Mouse (Mus musculus): ENCODE results near the gene Ppl.

Gene Ppl

DNA sequence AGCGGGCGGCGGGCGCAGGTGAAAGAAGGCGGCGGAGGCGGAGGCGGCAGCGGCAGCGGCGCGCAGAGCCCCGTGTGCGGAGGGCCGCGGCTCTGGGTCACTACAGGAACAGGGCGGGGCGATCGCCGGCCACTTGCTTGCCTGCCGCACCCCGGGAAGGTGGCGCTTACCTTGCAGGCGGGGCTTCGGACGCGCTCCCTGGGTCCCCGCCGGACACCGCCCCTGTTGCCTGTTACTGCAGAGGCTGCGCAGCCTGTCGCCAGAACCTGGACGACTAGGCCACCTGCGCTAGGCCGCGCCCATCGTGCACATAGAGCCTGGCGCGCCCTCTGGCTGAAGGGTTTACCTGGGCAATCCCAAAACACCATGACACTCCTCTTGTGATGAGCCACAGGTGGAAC is at the start of gene Ppl:
Gene Ppl (minus strand): TSS at position 21 of the 401 bp plus-strand sequence.
- no peak for ATAC-seq (ENCODE audit: low TSS enrichment)

DNA sequence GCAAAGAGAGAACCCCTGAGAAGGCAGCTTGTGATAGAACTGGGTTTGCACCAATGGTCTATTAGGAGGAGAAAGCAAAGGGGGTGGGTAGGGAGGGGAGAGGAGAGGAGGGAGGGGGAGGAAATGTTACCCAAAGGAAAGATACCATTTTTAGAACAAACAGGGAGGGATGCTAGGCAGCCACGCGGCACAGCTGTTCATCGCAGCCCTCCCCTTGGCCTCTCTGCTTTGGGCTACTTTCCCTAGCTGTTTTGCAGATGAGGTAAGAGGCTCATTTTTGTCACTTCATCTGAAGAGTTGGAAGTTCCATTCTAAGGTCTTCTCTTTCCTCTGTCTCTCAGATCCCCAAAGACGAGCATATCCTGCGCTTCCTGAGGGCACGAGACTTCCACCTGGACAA is 40.4 kb upstream of the Ppl start:
- ATAC-seq (ENCODE audit: low TSS enrichment), result no peak

DNA sequence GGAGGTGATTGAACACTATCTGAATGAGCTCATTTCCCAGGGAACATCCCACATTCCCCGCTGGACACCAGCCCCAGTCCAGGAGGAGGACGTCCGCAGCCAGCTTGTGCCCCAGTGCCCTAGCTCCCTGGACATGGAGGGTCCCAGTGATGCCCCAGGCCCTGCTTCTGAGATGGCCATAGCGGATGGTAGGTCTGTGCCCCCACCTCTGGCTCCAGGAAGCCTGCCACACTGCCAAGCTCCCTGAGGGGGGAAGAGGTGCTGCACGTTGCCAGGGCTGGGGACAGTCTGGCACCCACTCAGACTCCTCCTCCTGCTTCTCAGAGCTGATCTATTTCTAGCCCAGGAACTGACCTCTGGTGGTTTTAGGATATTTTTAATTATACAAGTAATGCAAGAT is 36.6 kb upstream of the Ppl start:
- no peak for ATAC-seq (ENCODE audit: low TSS enrichment)

DNA sequence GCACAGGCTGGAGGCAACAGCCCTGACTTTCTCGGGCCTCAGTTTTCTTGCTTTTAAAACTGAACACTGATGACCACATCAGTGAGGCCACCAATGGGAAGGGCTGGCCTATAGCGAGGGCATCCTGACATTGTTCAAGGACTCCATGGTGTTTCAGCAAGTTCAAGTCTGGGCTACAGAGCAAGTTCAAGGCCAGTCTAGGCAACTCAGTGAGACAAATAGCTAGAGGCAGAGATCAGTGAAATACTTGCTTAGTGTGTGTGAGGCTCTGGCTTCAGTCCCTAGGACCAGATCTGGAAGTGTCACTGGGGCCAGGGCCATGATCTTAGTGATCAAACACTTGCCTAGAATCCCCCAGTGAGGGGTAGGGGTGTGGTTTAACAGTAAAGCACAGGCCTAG is 35.8 kb upstream of the Ppl start:
- ATAC-seq (ENCODE audit: low TSS enrichment), result no peak

DNA sequence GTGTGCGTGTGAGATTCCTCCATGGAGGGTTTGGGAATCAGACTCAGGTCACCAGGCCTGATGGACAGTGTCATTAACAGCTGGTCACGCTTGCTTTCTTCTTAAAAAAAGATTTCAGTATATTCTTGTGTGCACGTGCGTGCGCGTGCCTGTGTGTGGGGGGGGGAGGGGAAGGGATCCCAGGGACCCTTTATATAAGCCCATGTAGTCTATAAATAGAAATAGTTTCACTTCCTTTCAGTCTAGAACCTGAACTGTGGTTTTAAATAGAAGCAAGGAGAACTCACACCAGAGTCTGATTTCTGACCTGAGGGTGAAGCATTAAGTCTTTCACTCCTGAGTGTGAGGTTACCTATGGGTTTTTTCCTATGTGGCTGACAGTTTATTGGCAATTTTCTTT is 32.1 kb upstream of the Ppl start:
- ATAC-seq (ENCODE audit: low TSS enrichment), result no peak

GRCm38 (mm10) chr16:5159248-5159647 is 27.0 kb upstream of the Ppl start:
- peak; percentile 77; the same call in 1 of the 2 replicates for ATAC-seq (ENCODE audit: low TSS enrichment)

GRCm38 (mm10) chr16:5157113-5157512 is 24.9 kb upstream of the Ppl start:
- ATAC-seq (ENCODE audit: low TSS enrichment), result no peak

- no peak for ATAC-seq (ENCODE audit: low TSS enrichment)
These were observed 24.3 kb upstream of the Ppl start for GRCm38 (mm10) chr16:5156495-5156894.

DNA sequence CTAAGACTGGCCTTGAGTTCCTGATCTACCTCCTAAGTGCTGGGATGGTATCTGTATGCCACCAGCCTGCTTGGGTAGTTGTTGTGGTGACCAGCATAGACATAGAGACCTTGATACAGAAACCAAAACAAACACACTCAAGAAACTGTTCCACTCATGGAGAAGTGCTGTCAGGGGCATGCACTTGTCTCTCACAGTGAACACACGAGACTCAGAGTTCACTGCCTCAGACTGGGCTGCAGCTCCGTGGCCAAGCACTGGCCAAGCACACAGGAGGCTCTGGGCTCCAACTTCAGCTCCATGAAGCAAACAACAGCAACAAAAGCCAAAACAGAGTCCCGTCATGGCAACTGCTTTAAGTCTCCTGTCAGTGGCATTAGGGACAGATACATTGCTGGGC is 22.8 kb upstream of the Ppl start:
- no peak for ATAC-seq (ENCODE audit: low TSS enrichment)

GRCm38 (mm10) chr16:5153299-5154026 is 21.2 kb upstream of the Ppl start:
- ATAC-seq (ENCODE audit: low TSS enrichment), result no peak

GRCm38 (mm10) chr16:5150544-5150943 is 18.3 kb upstream of the Ppl start:
- ATAC-seq (ENCODE audit: low TSS enrichment), result peak; percentile 62

GRCm38 (mm10) chr16:5147037-5147385 is 14.8 kb upstream of the Ppl start, which contains the start of gene Sec14l5:
Sec14l5 (plus strand) TSS chr16:5147109.
- peak; percentile 7; the same call in 1 of the 2 replicates for ATAC-seq (ENCODE audit: low TSS enrichment)

DNA sequence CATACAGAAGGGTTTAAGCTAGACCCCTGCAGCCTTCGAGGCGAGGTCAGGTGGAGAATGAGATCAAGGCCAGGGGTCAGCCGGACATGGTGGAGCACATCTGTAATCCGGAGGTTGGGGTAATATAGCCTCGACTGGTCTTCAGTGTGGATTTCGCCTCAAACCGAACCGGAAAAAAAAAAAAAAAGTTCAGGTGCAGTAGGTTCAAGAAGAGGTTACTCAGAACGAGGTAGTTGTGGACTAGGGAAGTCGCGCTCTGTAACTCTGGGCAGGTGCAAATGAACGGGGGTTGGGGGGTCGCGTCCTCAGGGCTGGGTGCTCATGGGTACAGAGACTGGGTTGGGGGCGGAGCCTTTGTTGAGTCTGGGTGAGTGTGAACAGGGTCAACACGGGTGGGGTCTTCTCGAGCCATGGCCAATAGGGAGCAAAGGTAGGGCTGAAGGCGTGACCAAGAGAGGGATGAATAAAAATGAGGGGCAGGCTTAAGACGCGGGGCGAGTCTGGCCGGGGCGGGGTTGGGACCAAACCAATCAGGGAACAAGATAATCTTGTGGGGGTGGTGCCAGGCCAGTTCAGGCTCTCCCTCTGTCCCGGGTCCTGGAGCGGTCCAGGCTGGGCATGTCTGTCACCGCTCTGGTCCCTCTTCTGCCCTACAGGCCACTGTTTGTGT is 14.3 kb upstream of the Ppl start:
- ATAC-seq (ENCODE audit: low TSS enrichment), result peak; percentile 61

- ATAC-seq (ENCODE audit: low TSS enrichment), result peak; percentile 63; the same call in 1 of the 2 replicates
These were observed 13.3 kb upstream of the Ppl start for GRCm38 (mm10) chr16:5145570-5145969.

GRCm38 (mm10) chr16:5139741-5140140 is 7.5 kb upstream of the Ppl start:
- ATAC-seq (ENCODE audit: low TSS enrichment), result no peak

DNA sequence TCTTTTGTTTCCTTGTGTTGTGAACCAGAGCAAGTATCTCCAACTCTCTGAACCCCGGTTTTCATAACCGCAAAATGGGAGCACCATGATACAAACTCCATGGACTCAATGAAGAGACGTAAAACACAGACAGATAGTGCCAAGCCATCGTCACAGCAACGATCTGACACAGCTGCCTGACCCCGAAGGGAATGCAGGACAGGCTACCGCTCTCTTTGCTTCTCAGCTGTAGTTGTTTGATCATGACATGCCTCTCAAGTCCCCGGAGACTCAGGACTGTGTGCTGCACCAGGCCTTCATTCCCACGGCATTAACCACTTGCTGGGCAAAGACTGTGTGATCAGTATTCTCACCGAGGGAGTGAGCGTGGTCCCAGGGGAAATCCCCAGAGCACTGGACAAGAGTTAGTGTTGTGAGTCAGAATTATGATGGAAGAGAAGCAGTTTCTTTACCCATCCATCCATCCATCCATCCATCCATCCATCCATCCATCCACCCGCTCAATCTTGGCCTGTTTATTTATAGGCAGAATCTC is 4.9 kb upstream of the Ppl start:
- no peak for ATAC-seq (ENCODE audit: low TSS enrichment)

DNA sequence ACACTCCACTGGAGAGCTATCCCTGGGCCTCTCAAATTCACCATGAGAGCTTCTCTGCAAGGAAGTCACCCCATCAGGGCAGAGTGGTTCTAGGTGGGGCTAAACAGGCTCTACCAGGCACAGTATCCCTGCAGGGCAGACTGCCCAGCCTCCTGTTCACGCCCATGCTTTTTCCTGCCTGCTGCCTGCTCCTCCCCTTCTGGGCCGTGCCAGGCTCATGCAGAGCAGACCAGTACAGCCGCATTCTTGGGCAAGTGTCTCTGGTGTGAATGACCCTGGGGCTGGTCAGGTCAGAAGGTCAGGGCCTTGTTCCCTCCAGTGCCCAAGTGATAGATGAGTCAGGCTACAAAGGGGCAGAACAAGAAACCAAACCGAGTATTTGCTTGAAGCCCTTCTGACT is 4.3 kb upstream of the Ppl start:
- ATAC-seq (ENCODE audit: low TSS enrichment), result no peak

DNA sequence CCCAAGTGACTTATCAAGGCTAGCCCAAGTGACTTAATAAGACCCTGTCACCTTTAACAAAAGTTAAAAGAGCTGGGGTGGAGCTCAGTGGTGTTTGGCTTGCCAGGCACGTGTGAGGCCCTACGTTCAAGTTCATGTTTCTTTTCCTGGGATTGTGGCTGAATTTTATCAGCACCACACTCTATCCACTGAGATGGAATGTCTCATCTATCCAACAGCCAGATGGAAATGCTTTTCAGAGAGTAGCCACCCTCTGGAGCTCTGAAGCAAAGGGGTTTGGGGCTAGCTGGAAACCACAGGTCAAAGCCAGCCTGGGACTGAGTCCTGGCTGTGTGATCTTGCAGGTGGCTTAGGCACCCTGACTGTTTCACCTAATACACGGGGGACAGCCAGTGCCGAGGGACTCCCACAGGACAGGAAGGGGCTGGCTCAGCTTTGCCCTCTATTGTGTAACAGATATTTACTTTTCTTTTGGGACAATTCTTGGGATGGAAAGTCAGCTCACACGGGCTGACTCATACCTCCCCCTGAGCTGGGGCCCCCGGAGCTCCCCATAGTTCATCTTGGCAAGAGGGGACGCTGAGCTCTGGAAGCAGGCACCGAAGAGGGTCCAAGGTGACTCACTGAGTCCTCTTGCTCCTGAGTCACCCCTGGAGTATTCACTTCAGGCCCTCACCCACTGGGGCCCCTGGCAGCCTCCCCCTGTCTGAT is 3.5 kb upstream of the Ppl start:
- ATAC-seq (ENCODE audit: low TSS enrichment), result no peak

DNA sequence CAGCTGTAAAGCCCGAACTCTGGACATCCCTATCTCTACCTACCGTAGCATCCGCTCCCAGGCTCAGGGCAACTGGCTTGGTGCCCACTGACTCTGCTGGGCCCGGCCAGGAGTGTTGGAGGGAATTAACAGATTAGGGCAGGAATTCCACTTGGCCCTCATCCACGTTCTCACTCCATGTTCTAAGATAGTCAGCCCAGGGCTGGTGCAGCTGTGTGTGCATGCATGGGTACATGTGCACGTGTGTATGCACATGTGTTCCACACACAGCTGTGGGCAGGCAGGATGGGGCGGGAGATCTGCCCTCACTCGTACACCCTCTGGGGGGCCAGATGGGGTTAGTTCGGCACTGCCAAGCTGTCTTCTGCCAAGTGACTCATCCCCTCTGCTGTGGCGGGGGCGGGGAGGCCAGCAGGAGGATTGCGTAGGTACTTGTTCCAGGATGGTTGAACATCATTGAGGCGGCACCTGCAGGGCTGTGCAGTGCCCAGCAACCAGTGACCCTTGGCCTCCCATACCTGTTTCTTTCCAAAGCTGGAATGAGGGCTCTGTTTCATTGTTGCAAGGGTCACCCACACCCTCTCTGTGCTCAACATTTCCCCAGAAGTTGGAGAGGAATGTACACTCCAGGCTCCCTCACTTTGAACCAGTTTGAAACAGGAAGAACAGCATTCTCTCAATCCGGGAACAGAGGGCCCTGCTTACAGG is 2.6 kb upstream of the Ppl start:
- ATAC-seq (ENCODE audit: low TSS enrichment), result peak; percentile 55; the same call in 1 of the 2 replicates

GRCm38 (mm10) chr16:5131251-5131922 is 834 bp downstream of the Ppl start:
- no peak for ATAC-seq (ENCODE audit: low TSS enrichment)

GRCm38 (mm10) chr16:5130766-5131165 is 1.5 kb downstream of the Ppl start:
- ATAC-seq (ENCODE audit: low TSS enrichment), result no peak
